Mouse (Mus musculus) hindbrain, embryonic 10.5 days (tissue): ENCODE results near the gene Wipi1. TPM values are rescaled to one million over a fixed set of nuclear protein-coding genes. Genes with fewer than 3 reads are reported as not detected.
A peak's percentile ranks its signal among the peaks of the same experiment; 100 is the strongest.

Experiments
- DNase-seq: peaks from one replicate; pipeline ENCODE4 v3.0.0-alpha.2; 2017; ENCODE audit warnings: low spot score
- H3K27ac ChIP-seq: fragments of 300-500 bp; sonication (generic); 2 replicates; pipeline ENCODE4 v1.5.1; 2016; ENCODE audit warnings: mild to moderate bottlenecking, moderate library complexity
- H3K27me3 ChIP-seq: fragments of 300-500 bp; sonication (generic); 2 replicates; pipeline ENCODE4 v1.6.1; 2016; ENCODE audit warnings: mild to moderate bottlenecking; ENCODE audit not compliant: poor library complexity, insufficient read depth, severe bottlenecking
- H3K36me3 ChIP-seq: fragments of 300-500 bp; sonication (generic); 2 replicates; pipeline ENCODE4 v1.6.1; 2016; ENCODE audit warnings: mild to moderate bottlenecking, moderate library complexity
- H3K4me1 ChIP-seq: fragments of 300-500 bp; sonication (generic); replicated peaks from 2 replicates; pipeline ENCODE4 v1.6.1; 2016; ENCODE audit warnings: mild to moderate bottlenecking
- H3K4me3 ChIP-seq: fragments of 300-500 bp; sonication (generic); 2 replicates; pipeline ENCODE4 v1.5.1; 2016; ENCODE audit warnings: mild to moderate bottlenecking, moderate library complexity
- H3K9me3 ChIP-seq: fragments of 300-500 bp; sonication (generic); 2 replicates; pipeline ENCODE4 v1.6.1; 2016; ENCODE audit warnings: mild to moderate bottlenecking, moderate library complexity
- WGBS: fragments of 180-500 bp; shearing (Covaris S2); methylation state at CpG from one replicate; pipeline ENCODE4 v1.1.7; 2016; 5-methylcytosine and 5-hydroxymethylcytosine counted together
- polyA plus RNA-seq: library from polyadenylated mRNA; unstranded; fragments of >200 nt; fragmentation: Nextera tagmentation; extraction: Ambion mirVana; gene quantifications from 2 replicates; pipeline ENCODE4 v1.2.1, GENCODE M21; 2016

The Wipi1 gene
- polyA plus RNA-seq, 1 experiment from 2014 or later: 16.2 TPM

GRCm38 (mm10) chr11:109587638-109588374 is 24.0 kb downstream of the Wipi1 start:
- no peaks in the 10 kb centered on the region for H3K27me3 ChIP-seq
- no peak for DNase-seq
- peaks cover 19% of the 10 kb centered on the region for H3K4me1 ChIP-seq
- H3K4me3 ChIP-seq: no peak overlapping the region
- 79% methylated on average over 15 of the region's 15 CpGs for WGBS
- no peaks in the 10 kb centered on the region for H3K36me3 ChIP-seq
- no peaks in the 10 kb centered on the region for H3K9me3 ChIP-seq
- peak overlapping the region; percentile 12; the same call in 1 of the 2 replicates for H3K27ac ChIP-seq

- Histone ChIP-seq H3K27ac (no peak overlapping the region), H3K27me3 (no peaks in the 10 kb centered on the region), H3K36me3 (no peaks in the 10 kb centered on the region), H3K4me3 (no peak overlapping the region), H3K4me1 (peaks cover 27% of the 10 kb centered on the region), H3K9me3 (no peaks in the 10 kb centered on the region)
- DNase-seq: no peak
- WGBS: 73% methylated on average over 13 of the region's 13 CpGs
Measured at GRCm38 (mm10) chr11:109587019-109587418, 24.7 kb downstream of the Wipi1 start.

DNA sequence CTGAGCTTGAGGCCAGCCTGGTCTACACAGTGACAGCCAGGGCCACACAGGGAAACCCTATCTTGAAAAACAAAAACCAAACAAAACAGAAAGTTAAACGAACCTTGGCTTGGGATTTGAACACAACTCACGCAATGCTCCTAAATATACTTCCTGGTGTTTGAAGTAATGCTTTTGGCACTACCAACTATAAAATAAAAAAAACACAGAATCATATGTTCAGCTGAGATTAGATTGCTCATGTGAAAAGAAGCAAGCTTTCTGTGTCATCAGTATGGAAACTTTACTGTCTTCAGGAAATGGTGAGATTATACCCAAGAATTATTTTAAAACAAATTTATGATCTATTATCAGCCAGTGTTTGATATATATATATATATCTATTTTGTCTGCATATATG is 25.3 kb downstream of the Wipi1 start:
- Histone ChIP-seq H3K36me3 (no peaks in the 10 kb centered on the region), H3K4me3 (no peak overlapping the region), H3K9me3 (no peaks in the 10 kb centered on the region), H3K4me1 (peaks cover 32% of the 10 kb centered on the region), H3K27ac (no peak overlapping the region), H3K27me3 (no peaks in the 10 kb centered on the region)
- 85% methylated on average over 2 of the region's 2 CpGs for WGBS
- DNase-seq: no peak

GRCm38 (mm10) chr11:109584843-109585713 is 26.7 kb downstream of the Wipi1 start:
- DNase-seq: peak; percentile 72
- H3K4me1 ChIP-seq: peaks cover 38% of the 10 kb centered on the region
- WGBS: 47% methylated on average over 11 of the region's 11 CpGs
- H3K36me3 ChIP-seq: no peaks in the 10 kb centered on the region
- H3K27ac ChIP-seq: peak overlapping the region; percentile 47; the same call in 1 of the 2 replicates
- no peaks in the 10 kb centered on the region for H3K9me3 ChIP-seq
- H3K27me3 ChIP-seq: no peaks in the 10 kb centered on the region
- no peak overlapping the region for H3K4me3 ChIP-seq

DNA sequence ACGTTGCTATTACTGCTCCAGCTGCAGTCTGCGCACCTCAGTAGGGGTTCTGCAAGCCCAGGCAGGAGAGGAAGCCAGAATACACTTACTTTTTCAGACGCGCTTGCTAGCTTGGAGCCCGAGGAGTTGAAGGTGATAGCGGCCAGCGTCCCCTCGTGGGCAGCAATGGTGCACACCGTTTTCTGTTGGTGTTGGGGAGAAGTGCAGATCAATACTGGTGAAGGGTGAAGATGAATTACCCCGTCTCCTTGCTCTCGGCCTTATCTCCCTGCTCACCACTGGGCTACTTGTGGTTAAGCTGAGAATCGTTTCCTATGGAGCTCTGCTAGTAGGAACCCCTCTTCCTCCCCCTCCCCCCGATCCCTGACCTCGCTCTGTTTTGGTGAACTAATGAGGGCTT is 27.8 kb downstream of the Wipi1 start:
- WGBS: 80% methylated on average over 14 of the region's 14 CpGs
- Histone ChIP-seq H3K4me1 (peaks cover 38% of the 10 kb centered on the region), H3K27me3 (no peaks in the 10 kb centered on the region), H3K9me3 (no peaks in the 10 kb centered on the region), H3K4me3 (no peak overlapping the region), H3K36me3 (peaks cover 3% of the 10 kb centered on the region; the same call in 1 of the 2 replicates), H3K27ac (peak overlapping the region; percentile 47; the same call in 1 of the 2 replicates)
- no peak for DNase-seq

- DNase-seq: no peak
- no peak overlapping the region for H3K4me3 ChIP-seq
Measured at GRCm38 (mm10) chr11:109579999-109580398, 31.8 kb downstream of the Wipi1 start.

GRCm38 (mm10) chr11:109578536-109578935 is 33.2 kb downstream of the Wipi1 start:
- no peak overlapping the region for H3K4me3 ChIP-seq
- peaks cover 25% of the 10 kb centered on the region for H3K4me1 ChIP-seq
- no peak overlapping the region for H3K27ac ChIP-seq
- no peaks in the 10 kb centered on the region for H3K27me3 ChIP-seq
- peaks cover 3% of the 10 kb centered on the region; the same call in 1 of the 2 replicates for H3K36me3 ChIP-seq
- no peak for DNase-seq
- 85% methylated on average over 3 of the region's 3 CpGs for WGBS
- H3K9me3 ChIP-seq: no peaks in the 10 kb centered on the region

More at GRCm38 (mm10) chr11:109579999-109580398, 31.8 kb downstream of the Wipi1 start:
- Histone ChIP-seq H3K27me3 (no peaks in the 10 kb centered on the region), H3K9me3 (no peaks in the 10 kb centered on the region), H3K27ac (no peak overlapping the region), H3K4me1 (peaks cover 35% of the 10 kb centered on the region), H3K36me3 (peaks cover 3% of the 10 kb centered on the region; the same call in 1 of the 2 replicates)
- 86% methylated on average over 9 of the region's 9 CpGs for WGBS

- peaks cover 3% of the 10 kb centered on the region; the same call in 1 of the 2 replicates for H3K36me3 ChIP-seq
- no peak for DNase-seq
- H3K27ac ChIP-seq: no peak overlapping the region
- 0 out of 2 replicates have a peak, but pooled peaks cover under 1% of the 10 kb centered on the region for H3K4me1 ChIP-seq
- H3K27me3 ChIP-seq: no peaks in the 10 kb centered on the region
- H3K4me3 ChIP-seq: no peak overlapping the region
- 90% methylated on average over 6 of the region's 6 CpGs for WGBS
- no peaks in the 10 kb centered on the region for H3K9me3 ChIP-seq
Measured at GRCm38 (mm10) chr11:109575832-109576231, 35.9 kb downstream of the Wipi1 start.

DNA sequence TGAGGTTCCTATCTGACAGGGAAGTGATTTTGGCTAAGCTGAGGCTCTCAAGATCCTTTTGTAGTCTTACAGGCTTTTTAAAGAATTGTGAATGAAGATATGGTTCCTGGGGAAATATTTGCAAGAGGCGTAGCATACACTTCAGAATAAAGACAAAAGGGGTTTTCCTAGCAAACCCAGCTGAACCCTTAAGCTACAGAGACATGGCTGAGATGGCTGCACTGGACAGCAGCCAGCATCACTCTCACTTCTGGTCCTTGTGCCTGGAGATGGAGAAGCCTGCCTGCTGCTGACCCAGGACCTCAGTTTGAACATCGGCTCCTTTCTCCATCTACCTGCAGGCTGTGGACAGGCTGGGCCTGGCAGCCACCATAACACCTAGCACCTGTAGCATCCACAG is 37.2 kb downstream of the Wipi1 start:
- peaks cover 3% of the 10 kb centered on the region; the same call in 1 of the 2 replicates for H3K36me3 ChIP-seq
- H3K27me3 ChIP-seq: no peaks in the 10 kb centered on the region
- WGBS: 94% methylated on average over 2 of the region's 2 CpGs

GRCm38 (mm10) chr11:109572051-109572450 is 39.7 kb downstream of the Wipi1 start:
- H3K4me3 ChIP-seq: no peak overlapping the region
- no peak overlapping the region for H3K27ac ChIP-seq
- H3K36me3 ChIP-seq: no peaks in the 10 kb centered on the region
- H3K9me3 ChIP-seq: no peaks in the 10 kb centered on the region
- H3K27me3 ChIP-seq: no peaks in the 10 kb centered on the region
- WGBS: 86% methylated on average over 11 of the region's 11 CpGs
- no peaks in the 10 kb centered on the region for H3K4me1 ChIP-seq
- no peak for DNase-seq

More for the DNA sequence above, 37.2 kb downstream of the Wipi1 start:
- Histone ChIP-seq H3K9me3 (no peaks in the 10 kb centered on the region), H3K4me3 (no peak overlapping the region), H3K4me1 (no peaks in the 10 kb centered on the region), H3K27ac (no peak overlapping the region)
- DNase-seq: no peak

DNA sequence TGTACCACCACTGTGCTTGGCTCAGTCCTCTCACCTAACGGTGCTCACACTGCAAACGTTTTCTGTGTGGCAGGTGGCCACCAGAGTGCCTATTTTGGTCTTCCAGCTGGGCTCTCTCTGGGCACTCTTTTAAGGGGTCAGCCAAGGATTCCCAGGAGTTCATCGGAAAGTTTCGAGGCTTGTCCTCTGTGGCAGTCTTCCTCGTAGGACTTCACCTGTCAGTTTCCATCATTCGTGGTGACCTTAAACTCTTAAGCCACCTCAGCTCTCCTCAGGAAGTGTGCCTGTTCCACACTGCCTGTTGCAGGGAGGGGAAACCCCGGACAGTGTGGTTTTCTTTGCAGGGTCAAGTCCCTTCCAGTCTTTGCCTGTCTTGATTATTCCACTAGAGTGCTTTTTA is 42.0 kb downstream of the Wipi1 start:
- no peak overlapping the region for H3K27ac ChIP-seq
- no peaks in the 10 kb centered on the region for H3K36me3 ChIP-seq
- H3K27me3 ChIP-seq: no peaks in the 10 kb centered on the region
- no peak overlapping the region for H3K4me3 ChIP-seq
- DNase-seq: no peak
- no peaks in the 10 kb centered on the region for H3K9me3 ChIP-seq
- WGBS: 75% methylated on average over 7 of the region's 7 CpGs
- no peaks in the 10 kb centered on the region for H3K4me1 ChIP-seq

DNA sequence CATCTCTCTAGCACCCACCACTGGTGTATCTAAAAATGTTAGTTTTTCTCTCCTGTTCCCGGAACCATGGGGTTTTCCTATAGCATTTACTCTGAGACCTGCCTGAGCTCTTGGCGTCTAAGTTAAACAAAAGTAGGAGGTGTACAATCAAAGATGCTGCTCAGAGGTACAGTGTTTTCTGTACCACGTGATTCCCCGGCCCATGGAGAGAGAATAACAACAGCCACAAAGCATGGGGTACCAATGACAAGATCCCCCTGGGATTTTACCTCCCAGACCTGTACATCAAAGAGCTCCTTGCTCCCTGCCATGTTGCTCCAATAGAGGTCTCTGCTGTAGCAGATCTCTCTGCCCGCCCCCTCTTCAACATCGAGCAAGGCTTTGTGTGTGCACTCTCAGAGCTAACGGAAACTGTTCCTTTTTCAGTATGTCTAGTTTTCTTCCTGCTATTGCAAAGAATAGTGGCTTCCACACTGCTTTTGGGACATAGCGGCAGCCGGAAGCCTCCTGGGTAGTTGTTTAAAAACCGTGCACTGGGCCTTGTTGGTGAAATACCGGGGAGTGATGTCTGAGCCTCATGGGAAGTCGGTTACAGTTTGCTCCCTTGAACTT is 42.7 kb downstream of the Wipi1 start:
- 70% methylated on average over 12 of the region's 12 CpGs for WGBS
- no peaks in the 10 kb centered on the region for H3K4me1 ChIP-seq
- no peaks in the 10 kb centered on the region for H3K27me3 ChIP-seq
- H3K36me3 ChIP-seq: no peaks in the 10 kb centered on the region
- no peak overlapping the region for H3K27ac ChIP-seq
- DNase-seq: no peak
- H3K4me3 ChIP-seq: no peak overlapping the region
- no peaks in the 10 kb centered on the region for H3K9me3 ChIP-seq
